Mouse (Mus musculus) liver, adult 2 months (tissue): ENCODE measurements at regions not wholly inside any gene's neighbourhood (a gene's known extent, or its start where the extent isn't known, plus 50 kb on each side); places are given as distances from the start of the nearest gene placed in this dataset.

Source experiments
- CTCF ChIP-seq: fragments of 200-500 bp; IDR thresholded peaks from 2 replicates; pipeline ENCODE4 v1.5.1; 2011; ENCODE audit warnings: low read depth, low read length, control low read depth
- POLR2A ChIP-seq: fragments of 200-500 bp; IDR thresholded peaks from 2 replicates; pipeline ENCODE4 v1.6.1; 2011; ENCODE audit warnings: low read length, control low read depth; ENCODE audit not compliant: insufficient read depth; ENCODE audit errors: extremely low read depth

GRCm38 (mm10) chr2:124930719-124931118, 137.2 kb upstream of the Slc24a5 start:
- TF ChIP-seq CTCF (no peak), POLR2A (no peak)
